Mouse (Mus musculus) heart, adult 2 months (tissue): Measurements from ENCODE around the gene Phldb3.

Experiments
- CTCF ChIP-seq: fragments of 200-600 bp; IDR thresholded peaks from 2 replicates; pipeline ENCODE4 v1.8.1; 2022; ENCODE audit warnings: antibody characterized with exemption, mild to moderate bottlenecking, moderate library complexity
- EP300 ChIP-seq: fragments of 200-500 bp; IDR thresholded peaks from 2 replicates; pipeline ENCODE4 v1.6.1; 2011; ENCODE audit warnings: low read depth, low read length, control low read depth; ENCODE audit not compliant: insufficient read depth
- POLR2A ChIP-seq: fragments of 200-500 bp; IDR thresholded peaks from 2 replicates; pipeline ENCODE4 v1.6.1; 2011; ENCODE audit warnings: mild to moderate bottlenecking, low read depth, low read length, control low read depth; ENCODE audit not compliant: insufficient read depth

DNA sequence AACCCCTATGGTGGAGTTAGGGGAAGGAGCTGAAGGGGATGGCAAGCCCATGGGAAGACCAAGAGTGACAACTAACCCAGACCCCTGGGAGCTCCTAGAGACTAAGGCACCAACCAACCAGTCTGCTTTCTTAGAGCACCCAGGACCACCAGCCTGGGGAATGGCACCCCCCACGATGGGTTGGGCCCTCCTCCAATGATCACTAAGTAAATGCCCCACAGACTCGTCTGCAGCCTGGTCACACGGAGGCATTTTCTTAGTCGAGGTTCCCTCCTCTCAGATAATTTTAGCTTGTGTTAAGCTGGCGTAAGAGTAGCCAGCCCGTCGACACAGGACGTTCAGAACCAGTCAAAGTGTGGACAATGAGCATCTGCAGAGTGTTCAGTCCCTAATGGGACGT is 54.4 kb downstream of the Phldb3 start:
- no peak for TF ChIP-seq CTCF
- TF ChIP-seq EP300, result no peak
- TF ChIP-seq POLR2A, result no peak
